Mouse (Mus musculus) erythroblast, embryonic 14.5 days (primary cell): ENCODE data around the gene Cacnb1.

Experiments
- GATA1 ChIP-seq: IDR thresholded peaks from 2 replicates; pipeline ENCODE4 v1.6.1; 2012; ENCODE audit warnings: low read length, inconsistent platforms, mixed read lengths
- TAL1 ChIP-seq: IDR thresholded peaks from 3 replicates; pipeline ENCODE4 v1.6.1; 2012; ENCODE audit warnings: low read length, inconsistent platforms, mixed read lengths

DNA sequence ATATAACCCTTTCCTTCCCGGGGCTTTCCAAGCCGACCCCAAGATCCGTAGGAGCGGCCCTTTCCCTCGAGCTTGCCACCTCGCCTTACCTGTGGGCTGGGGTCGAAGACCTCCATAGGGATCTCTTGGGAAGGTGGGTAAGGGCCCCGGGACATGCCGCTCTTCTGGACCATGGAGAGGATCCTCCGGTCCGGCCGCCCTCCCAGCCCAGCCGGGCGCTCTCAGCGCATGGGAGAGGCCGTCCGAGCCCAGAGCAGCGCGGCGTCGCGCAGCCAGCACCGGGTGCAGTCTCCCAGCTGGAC is 630 bp downstream of the Cacnb1 start:
- TF ChIP-seq GATA1 (no peak), TAL1 (no peak)
